In the genomic region with DNA sequence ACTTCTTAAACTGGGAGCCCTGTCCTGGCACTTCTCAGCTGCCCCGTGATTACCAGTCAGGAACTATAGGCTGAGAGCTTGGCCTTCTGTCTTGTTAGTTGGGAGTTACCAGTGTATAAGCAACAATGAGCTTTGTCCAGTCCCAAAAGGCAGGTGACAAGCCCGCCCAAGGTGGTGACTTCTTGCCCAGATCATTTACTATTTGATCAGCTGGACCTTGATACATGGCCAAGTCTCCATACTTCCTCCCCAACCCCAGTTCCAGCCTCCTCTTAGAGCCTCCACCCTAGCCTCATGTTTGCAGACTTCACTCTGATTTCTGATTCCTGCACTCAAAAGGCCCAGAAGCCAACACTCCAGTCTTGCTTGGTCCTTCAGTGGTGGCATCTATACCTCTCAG, we compare ENCODE assay signal across 28 mouse cellular contexts. TPM values are rescaled to one million over a fixed set of nuclear protein-coding genes. Genes with fewer than 3 reads are reported as not detected.
DNase-seq lines count a peak whose midpoint lies in the region; ATAC-seq and TF ChIP-seq lines count a peak whose summit lies in the region.
"Had no signal": no experiment of that assay in that cellular context is flagged by ENCODE, and none has a peak within 500 bp of the region (broad histone marks: within the 10 kb centered on the region; RNA-seq: fewer than 3 reads in every experiment).

No protein-coding gene starts in this region.

- H3K4me3 ChIP-seq in intestine, postnatal 0 days (ENCODE audit: low read depth, low read length) = no peak overlapping the region
- no peak overlapping the region for H3K4me3 ChIP-seq in intestine, embryonic 15.5 days (replicated peaks)
- no peak overlapping the region for H3K4me3 ChIP-seq in layer of hippocampus, adult 2 months
- no peak overlapping the region for H3K4me3 ChIP-seq in stomach, postnatal 0 days (ENCODE audit: low read depth, low read length)
- H3K4me3 ChIP-seq: embryonic facial prominence, embryonic 13.5 days; embryonic facial prominence, embryonic 15.5 days; erythroblast, embryonic 14.5 days; forebrain, embryonic 10.5 days; forebrain, embryonic 12.5 days had no signal

- TF ChIP-seq EP300 in stomach, postnatal 0 days (optimal IDR thresholded peaks at IDR 0.05) = no peak

- WGBS in intestine, postnatal 0 days = 68% methylated on average over 2 of the region's 2 CpGs
- WGBS in intestine, embryonic 15.5 days = 81% methylated on average over 2 of the region's 2 CpGs
- 22% methylated on average over 2 of the region's 2 CpGs for WGBS in large intestine, adult 2 months
- 82% methylated on average over 2 of the region's 2 CpGs for WGBS in stomach, postnatal 0 days

- H3K9me3 ChIP-seq in intestine, postnatal 0 days (ENCODE audit: control insufficient read depth) = no peaks in the 10 kb centered on the region
- no peaks in the 10 kb centered on the region for H3K9me3 ChIP-seq in intestine, embryonic 15.5 days
- H3K9me3 ChIP-seq in stomach, postnatal 0 days (ENCODE audit: control insufficient read depth, low read length) = no peaks in the 10 kb centered on the region
- H3K9me3 ChIP-seq: embryonic facial prominence, embryonic 13.5 days; embryonic facial prominence, embryonic 15.5 days; forebrain, embryonic 10.5 days; forebrain, embryonic 12.5 days had no signal

- no peaks in the 10 kb centered on the region for H3K27me3 ChIP-seq in intestine, postnatal 0 days (replicated peaks; ENCODE audit: control insufficient read depth, insufficient read depth, low read length)
- H3K27me3 ChIP-seq in intestine, embryonic 15.5 days (replicated peaks) = no peaks in the 10 kb centered on the region
- no peaks in the 10 kb centered on the region for H3K27me3 ChIP-seq in stomach, postnatal 0 days (ENCODE audit: control insufficient read depth, insufficient read depth, low read length)
- H3K27me3 ChIP-seq: embryonic facial prominence, embryonic 13.5 days; embryonic facial prominence, embryonic 15.5 days; forebrain, embryonic 12.5 days; Patski had no signal

- 0 out of 2 replicates have a peak, but pooled peaks cover 2% of the 10 kb centered on the region for H3K4me1 ChIP-seq in intestine, postnatal 0 days (replicated peaks; ENCODE audit: control insufficient read depth, insufficient read depth, low read length)
- peaks cover 13% of the 10 kb centered on the region for H3K4me1 ChIP-seq in intestine, embryonic 15.5 days (replicated peaks)
- peaks cover 3% of the 10 kb centered on the region; the same call in 1 of the 2 replicates for H3K4me1 ChIP-seq in stomach, postnatal 0 days (replicated peaks; ENCODE audit: control insufficient read depth, insufficient read depth)

- DNase-seq in layer of hippocampus, adult 2 months (ENCODE audit: low spot score in 2 of 2) = no peak
- no peak for DNase-seq in layer of hippocampus, postnatal 10 days (ENCODE audit: low spot score in 2 of 2)
- peak; percentile 78 for DNase-seq in large intestine, adult 2 months (ENCODE audit: low read depth, low spot score)
- peak; percentile 53 for DNase-seq in stomach, postnatal 0 days (ENCODE audit: low spot score)
- DNase-seq in cerebellum, postnatal 25 days = no peak
- DNase-seq: adrenal gland, adult 2 months; adrenal gland, postnatal 10 days; adrenal gland, postnatal 25 days; B cell, adult 2 months; cerebellum, adult 11 months; cerebellum, adult 18-20 months; cerebellum, adult 8-10 months; cerebellum, adult 9-11 months; cerebellum, postnatal 14 days had no signal

- TF ChIP-seq CTCF in intestine, postnatal 0 days (IDR thresholded peaks at IDR 0.05; ENCODE audit: low read depth) = no peak
- no peak for TF ChIP-seq CTCF in layer of hippocampus, adult 2 months (conservative IDR thresholded peaks at IDR 0.05)
- TF ChIP-seq CTCF in stomach, postnatal 0 days (IDR thresholded peaks at IDR 0.05; ENCODE audit: low read depth) = no peak

- ATAC-seq in intestine, postnatal 0 days = no peak; the same call in 1 of the 2 replicates
- ATAC-seq in intestine, embryonic 15.5 days = no peak
- ATAC-seq in stomach, postnatal 0 days (ENCODE audit: low FRiP score, low TSS enrichment) = peak; percentile 60
- ATAC-seq: activated CD4-positive, CD25-positive, alpha-beta regulatory T cell, adult 4 months; CD4-positive, CD25-positive, alpha-beta regulatory T cell, adult 4 months; forebrain, embryonic 14.5 days; forebrain, embryonic 16.5 days; Patski had no signal

- H3K4me2 ChIP-seq in intestine, postnatal 0 days (replicated peaks; ENCODE audit: low read depth) = no peak overlapping the region
- no peak overlapping the region for H3K4me2 ChIP-seq in intestine, embryonic 15.5 days (replicated peaks)
- H3K4me2 ChIP-seq in stomach, postnatal 0 days (replicated peaks; ENCODE audit: low read depth) = no peak overlapping the region
- H3K4me2 ChIP-seq: embryonic facial prominence, embryonic 13.5 days; embryonic facial prominence, embryonic 15.5 days; forebrain, embryonic 12.5 days had no signal

- H3K9ac ChIP-seq in intestine, postnatal 0 days (ENCODE audit: low read depth, low read length) = no peak overlapping the region
- H3K9ac ChIP-seq in intestine, embryonic 15.5 days = no peak overlapping the region
- no peak overlapping the region for H3K9ac ChIP-seq in stomach, postnatal 0 days (ENCODE audit: low read length)
- H3K9ac ChIP-seq: embryonic facial prominence, embryonic 13.5 days; embryonic facial prominence, embryonic 15.5 days; forebrain, embryonic 12.5 days had no signal

- H3K27ac ChIP-seq in intestine, postnatal 0 days (ENCODE audit: low read depth, low read length) = peak overlapping the region; percentile 46
- no peak overlapping the region for H3K27ac ChIP-seq in intestine, embryonic 15.5 days
- H3K27ac ChIP-seq in layer of hippocampus, adult 2 months = peak overlapping the region; percentile 52
- H3K27ac ChIP-seq in stomach, postnatal 0 days (replicated peaks) = peak overlapping the region; percentile 53
- H3K27ac ChIP-seq: embryonic facial prominence, embryonic 13.5 days; embryonic facial prominence, embryonic 15.5 days; forebrain, embryonic 10.5 days; forebrain, embryonic 12.5 days had no signal

- peaks cover 4% of the 10 kb centered on the region; the same call in 1 of the 2 replicates for H3K36me3 ChIP-seq in intestine, postnatal 0 days (ENCODE audit: control insufficient read depth, insufficient read depth)
- H3K36me3 ChIP-seq in intestine, embryonic 15.5 days = no peaks in the 10 kb centered on the region
- no peaks in the 10 kb centered on the region; the same call in 1 of the 2 replicates for H3K36me3 ChIP-seq in stomach, postnatal 0 days (ENCODE audit: control insufficient read depth, insufficient read depth, low read length)
- H3K36me3 ChIP-seq: embryonic facial prominence, embryonic 13.5 days; embryonic facial prominence, embryonic 15.5 days; forebrain, embryonic 10.5 days; forebrain, embryonic 12.5 days; G1E had no signal

RNA-seq across cellular contexts. Expression of a gene that starts 10.1 kb away (rescaled TPM):
- 8.8 and 9.3 TPM in 2 replicates for polyA plus RNA-seq in intestine, postnatal 0 days (2015; fragmentation: Nextera tagmentation; extraction: Ambion mirVana)
- polyA plus RNA-seq in intestine, embryonic 15.5 days (2015; fragmentation: Nextera tagmentation; extraction: Ambion mirVana) = 4.1 and 4.3 TPM in 2 replicates
- 100 to 1,000 TPM; 103 to 108 TPM for total RNA-seq in layer of hippocampus, adult 2 months (2021)
- total RNA-seq in layer of hippocampus, postnatal 10 days (2021) = 10 to 100 TPM; 42.3 to 43.7 TPM
- polyA plus RNA-seq in large intestine, adult 2 months (2012; rRNA removed) = 4.7 and 5.9 TPM in 2 replicates
- polyA plus RNA-seq in stomach, postnatal 0 days (2015; fragmentation: Nextera tagmentation; extraction: Ambion mirVana) = 5.5 and 8.0 TPM in 2 replicates
- total RNA-seq: CH12.LX had no signal
- polyA plus RNA-seq: CD4-positive, CD25-positive, alpha-beta regulatory T cell, adult 4 months; G1E had no signal

Comparison
In these comparisons a context has a peak if more than half of its experiments do, and no peak if none do; other contexts are left out.
1. DNase-seq: peak in large intestine, adult 2 months (single experiment) and stomach, postnatal 0 days (single experiment); none in layer of hippocampus, adult 2 months (0 of 2), layer of hippocampus, postnatal 10 days (0 of 2) and cerebellum, postnatal 25 days (0 of 2).